Mouse (Mus musculus) intestine, embryonic 15.5 days (tissue): ENCODE measurements around the gene 4931408C20Rik. TPM values are rescaled to one million over a fixed set of nuclear protein-coding genes. Genes with fewer than 3 reads are reported as not detected.

Experiments
- ATAC-seq: fragments of 200-750 bp; cut with Nextera tagmentation; 2 replicates; pipeline ENCODE4 v1.8.0; 2017; ENCODE audit warnings: moderate TSS enrichment, moderate library complexity
- H3K27ac ChIP-seq: fragments of 300-500 bp; sonication (generic); 2 replicates; pipeline ENCODE4 v1.5.1; 2015; ENCODE audit warnings: mild to moderate bottlenecking, inconsistent platforms
- H3K27me3 ChIP-seq: fragments of 300-500 bp; sonication (generic); replicated peaks from 2 replicates; pipeline ENCODE4 v1.6.1; 2015; ENCODE audit warnings: inconsistent platforms
- H3K36me3 ChIP-seq: fragments of 300-500 bp; sonication (generic); 2 replicates; pipeline ENCODE4 v1.6.1; 2015; ENCODE audit warnings: inconsistent platforms
- H3K4me1 ChIP-seq: fragments of 300-500 bp; sonication (generic); replicated peaks from 2 replicates; pipeline ENCODE4 v1.6.1; 2015; ENCODE audit warnings: inconsistent platforms
- H3K4me2 ChIP-seq: fragments of 300-500 bp; sonication (generic); replicated peaks from 2 replicates; pipeline ENCODE4 v1.6.1; 2015; ENCODE audit warnings: mild to moderate bottlenecking, inconsistent platforms
- H3K4me3 ChIP-seq: fragments of 300-500 bp; sonication (generic); replicated peaks from 2 replicates; pipeline ENCODE4 v1.5.1; 2015; ENCODE audit warnings: inconsistent platforms
- H3K9ac ChIP-seq: fragments of 300-500 bp; sonication (generic); 2 replicates; pipeline ENCODE4 v1.6.1; 2015; ENCODE audit warnings: inconsistent platforms
- H3K9me3 ChIP-seq: fragments of 300-500 bp; sonication (generic); 2 replicates; pipeline ENCODE4 v1.6.1; 2016; ENCODE audit warnings: inconsistent platforms
- WGBS: fragments of 180-500 bp; shearing (Covaris S2); methylation state at CpG from one replicate; pipeline ENCODE4 v1.1.7; 2015; 5-methylcytosine and 5-hydroxymethylcytosine counted together
- polyA plus RNA-seq: library from polyadenylated mRNA; unstranded; fragments of >200 nt; fragmentation: Nextera tagmentation; extraction: Ambion mirVana; gene quantifications from 2 replicates; pipeline ENCODE4 v1.2.1, GENCODE M21; 2015

4931408C20Rik gene
- not detected in 2 replicates for polyA plus RNA-seq

GRCm38 (mm10) chr1:26686842-26687760 is at the start of gene 4931408C20Rik:
4931408C20Rik (minus strand) TSS chr1:26687460.
- no peaks in the 10 kb centered on the region for H3K36me3 ChIP-seq
- H3K4me3 ChIP-seq: no peak within 1 kb of the TSS
- H3K27ac ChIP-seq: no peak within 1 kb of the TSS
- H3K4me2 ChIP-seq: no peak within 1 kb of the TSS
- H3K9ac ChIP-seq: no peak within 1 kb of the TSS
- no peaks in the 10 kb centered on the region for H3K9me3 ChIP-seq
- H3K4me1 ChIP-seq: no peaks in the 10 kb centered on the region
- WGBS: 37% methylated on average over 1 of the region's 1 CpGs
- H3K27me3 ChIP-seq: no peaks in the 10 kb centered on the region
- ATAC-seq: peak; percentile 82

- WGBS: 63% methylated on average over 1 of the region's 1 CpGs
- peak; percentile 71 for ATAC-seq
- Histone ChIP-seq H3K4me3 (no peak overlapping the region), H3K4me1 (no peaks in the 10 kb centered on the region), H3K36me3 (no peaks in the 10 kb centered on the region), H3K27ac (no peak overlapping the region), H3K9ac (no peak overlapping the region), H3K4me2 (no peak overlapping the region), H3K9me3 (no peaks in the 10 kb centered on the region), H3K27me3 (no peaks in the 10 kb centered on the region)
Measured at GRCm38 (mm10) chr1:26687926-26688325, 666 bp upstream of the 4931408C20Rik start.

- Histone ChIP-seq H3K4me2 (no peak overlapping the region), H3K4me1 (no peaks in the 10 kb centered on the region), H3K27ac (no peak overlapping the region), H3K27me3 (no peaks in the 10 kb centered on the region), H3K4me3 (no peak overlapping the region), H3K9me3 (no peaks in the 10 kb centered on the region), H3K36me3 (no peaks in the 10 kb centered on the region), H3K9ac (no peak overlapping the region)
- ATAC-seq: peak; percentile 42; the same call in 1 of the 2 replicates
Measured at GRCm38 (mm10) chr1:26685952-26686693, 1.1 kb downstream of the 4931408C20Rik start.

- no peak overlapping the region for H3K27ac ChIP-seq
- no peaks in the 10 kb centered on the region for H3K4me1 ChIP-seq
- H3K9me3 ChIP-seq: no peaks in the 10 kb centered on the region
- H3K27me3 ChIP-seq: no peaks in the 10 kb centered on the region
- H3K9ac ChIP-seq: no peak overlapping the region
- no peak overlapping the region for H3K4me2 ChIP-seq
- H3K4me3 ChIP-seq: no peak overlapping the region
- H3K36me3 ChIP-seq: no peaks in the 10 kb centered on the region
- 68% methylated on average over 3 of the region's 3 CpGs for WGBS
- ATAC-seq: no peak
Measured at GRCm38 (mm10) chr1:26685383-26685782, 1.9 kb downstream of the 4931408C20Rik start.

GRCm38 (mm10) chr1:26649704-26650388 is 37.4 kb downstream of the 4931408C20Rik start:
- Histone ChIP-seq H3K27ac (no peak overlapping the region), H3K4me2 (no peak overlapping the region), H3K36me3 (no peaks in the 10 kb centered on the region), H3K4me3 (no peak overlapping the region), H3K27me3 (no peaks in the 10 kb centered on the region), H3K4me1 (no peaks in the 10 kb centered on the region), H3K9me3 (no peaks in the 10 kb centered on the region), H3K9ac (no peak overlapping the region)
- 38% methylated on average over 1 of the region's 1 CpGs for WGBS
- ATAC-seq: no peak

GRCm38 (mm10) chr1:26636051-26636450 is 51.2 kb downstream of the 4931408C20Rik start:
- H3K9me3 ChIP-seq: no peaks in the 10 kb centered on the region
- no peaks in the 10 kb centered on the region for H3K27me3 ChIP-seq
- no peak overlapping the region for H3K4me3 ChIP-seq
- no peak overlapping the region for H3K4me2 ChIP-seq
- WGBS: 87% methylated on average over 5 of the region's 5 CpGs
- no peak overlapping the region for H3K9ac ChIP-seq
- no peaks in the 10 kb centered on the region for H3K4me1 ChIP-seq
- ATAC-seq: no peak
- no peaks in the 10 kb centered on the region for H3K36me3 ChIP-seq
- no peak overlapping the region for H3K27ac ChIP-seq
